Mouse (Mus musculus) induced T-regulatory cell, adult 2 months (primary cell): ENCODE measurements around the gene Tmem234.

Experiments used
- DNase-seq: peaks from one replicate; pipeline ENCODE4 v3.0.0-alpha.2; 2012; ENCODE audit warnings: low read depth

The Tmem234 gene

GRCm38 (mm10) chr4:129578466-129578865 lies 22.0 kb upstream of the Tmem234 start, which contains the start of gene Fam167b:
Gene Fam167b, minus strand, starts transcription at chr4:129578549.
- no peak for DNase-seq

- DNase-seq, result peak; percentile 93
Observed at GRCm38 (mm10) chr4:129580347-129580746, 20.1 kb upstream of the Tmem234 start.

GRCm38 (mm10) chr4:129582251-129582650 lies 18.2 kb upstream of the Tmem234 start:
- peak; percentile 37 for DNase-seq

- peak; percentile 68 for DNase-seq
Observed at GRCm38 (mm10) chr4:129584370-129584769, 16.1 kb upstream of the Tmem234 start.

- DNase-seq, result peak; percentile 93
Observed at GRCm38 (mm10) chr4:129584884-129585608, 15.4 kb upstream of the Tmem234 start.

- no peak for DNase-seq
Observed at GRCm38 (mm10) chr4:129585773-129586172, 14.7 kb upstream of the Tmem234 start.

- DNase-seq, result no peak
Observed at GRCm38 (mm10) chr4:129586943-129587342, 13.5 kb upstream of the Tmem234 start.

GRCm38 (mm10) chr4:129588865-129589264 lies 11.6 kb upstream of the Tmem234 start:
- no peak for DNase-seq

GRCm38 (mm10) chr4:129608426-129609025 lies 8.1 kb downstream of the Tmem234 start:
- peak; percentile 93 for DNase-seq

GRCm38 (mm10) chr4:129609139-129609631 lies 8.7 kb downstream of the Tmem234 start:
- DNase-seq, result peak; percentile 48

GRCm38 (mm10) chr4:129610026-129610425 lies 9.6 kb downstream of the Tmem234 start:
- peak; percentile 59 for DNase-seq

GRCm38 (mm10) chr4:129610472-129610871 lies 10.0 kb downstream of the Tmem234 start:
- no peak for DNase-seq

GRCm38 (mm10) chr4:129614093-129614492 lies 13.6 kb downstream of the Tmem234 start, which contains the start of gene Dcdc2b:
Gene Dcdc2b, minus strand, starts transcription at chr4:129614257.
- DNase-seq, result no peak

GRCm38 (mm10) chr4:129615801-129616290 lies 15.4 kb downstream of the Tmem234 start:
- no peak for DNase-seq

- DNase-seq, result no peak
Observed at GRCm38 (mm10) chr4:129616631-129617030, 16.2 kb downstream of the Tmem234 start.

- no peak for DNase-seq
Observed at GRCm38 (mm10) chr4:129617121-129617641, 16.7 kb downstream of the Tmem234 start.

- no peak for DNase-seq
Observed at GRCm38 (mm10) chr4:129618031-129618430, 17.6 kb downstream of the Tmem234 start.

GRCm38 (mm10) chr4:129618786-129619691 lies 18.6 kb downstream of the Tmem234 start, which contains the start of gene Iqcc:
Gene Iqcc, minus strand, starts transcription at chr4:129619099.
- DNase-seq, result peak; percentile 97

- DNase-seq, result peak; percentile 54
Observed at GRCm38 (mm10) chr4:129620419-129621282, 20.2 kb downstream of the Tmem234 start.

- DNase-seq, result peak; percentile 61
Observed at GRCm38 (mm10) chr4:129621283-129621841, 20.9 kb downstream of the Tmem234 start.
